Mouse (Mus musculus) CD8-positive naive resting alpha-beta T cell, adult 2 months (primary cell): ENCODE results near the gene Rnf20.

Experiments used
- DNase-seq, 2 experiments: peaks; one replicate each; pipeline ENCODE4 v3.0.0; 2022; ENCODE audit warnings: low read depth in 2 of 2, low spot score in 2 of 2

Gene Rnf20

DNA sequence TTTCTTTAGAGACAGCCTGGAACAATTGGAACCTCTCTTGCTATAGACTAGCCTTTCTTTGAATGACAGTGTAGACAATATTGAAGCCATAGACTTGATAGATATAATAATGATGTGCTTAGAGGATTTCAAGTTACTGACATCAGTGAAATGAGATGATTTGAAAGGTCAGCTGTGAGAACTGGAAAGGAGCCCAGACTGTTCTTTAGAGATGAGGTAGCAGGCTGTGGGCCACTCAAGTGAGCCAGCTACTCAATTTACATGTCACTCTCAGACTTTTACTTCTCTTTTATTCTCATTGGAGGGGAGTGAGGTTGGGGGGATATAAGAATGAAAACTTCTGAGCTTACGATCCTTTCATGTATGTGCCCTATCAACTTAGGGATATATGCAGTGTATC lies 27.6 kb downstream of the Rnf20 start:
- no peak for DNase-seq

DNA sequence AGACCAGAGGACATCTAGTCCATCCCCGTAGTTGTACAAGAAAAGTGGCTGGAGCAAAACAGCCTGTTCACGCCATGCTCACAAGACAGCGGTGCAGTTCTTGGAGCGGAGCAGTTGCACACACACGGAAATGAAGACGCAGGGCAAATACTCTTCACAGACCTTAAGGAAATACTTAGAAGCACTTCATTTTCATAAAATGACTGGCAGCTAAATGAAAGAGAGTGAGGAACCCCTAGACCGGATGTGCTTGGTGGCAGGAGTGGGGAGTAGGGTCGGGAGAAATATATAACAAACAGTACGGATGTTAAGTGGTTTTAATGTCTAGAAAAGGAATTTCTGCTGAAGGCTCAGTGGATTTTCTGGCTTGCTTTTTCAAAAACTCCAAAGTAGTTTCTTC lies 29.9 kb downstream of the Rnf20 start:
- no peak for DNase-seq

DNA sequence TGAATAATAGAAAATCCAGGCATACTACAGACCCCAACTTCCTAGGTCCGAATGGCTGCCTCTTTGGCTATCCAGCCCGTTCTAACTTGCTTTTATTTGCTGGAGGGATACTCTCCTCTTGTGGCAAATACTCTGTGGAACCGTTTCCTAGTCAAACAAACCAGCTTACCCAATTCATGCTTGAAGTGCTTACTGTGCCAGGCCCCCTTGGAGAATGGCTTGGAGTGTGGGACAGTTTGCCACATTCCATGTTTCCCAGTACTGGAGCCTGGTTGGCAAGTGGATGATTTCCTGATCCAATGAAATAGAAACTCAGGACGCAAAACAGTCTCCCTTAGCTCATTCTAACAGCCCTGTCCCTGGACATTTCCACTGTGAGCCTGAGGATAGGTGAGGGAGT lies 30.4 kb downstream of the Rnf20 start:
- DNase-seq: no peak

DNA sequence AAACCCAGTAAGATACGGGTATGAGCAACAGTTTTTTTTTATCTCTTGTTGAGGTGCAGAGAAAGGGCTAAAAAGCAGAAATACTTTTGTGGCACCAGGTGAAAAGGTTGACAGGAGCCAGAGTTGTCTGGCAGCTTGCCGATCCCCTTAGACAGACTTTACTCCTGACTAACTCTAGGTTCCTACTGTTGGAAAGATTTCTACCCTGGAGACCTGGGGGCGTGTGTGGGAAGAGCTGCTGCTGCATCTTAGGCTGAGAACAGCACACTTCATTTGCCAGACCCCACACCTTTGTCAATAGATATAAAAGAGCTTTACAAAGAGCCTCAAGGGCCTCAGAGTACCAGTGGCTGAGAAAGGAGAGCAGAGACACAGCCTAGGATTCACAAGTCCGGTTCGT lies 33.0 kb downstream of the Rnf20 start:
- no peak for DNase-seq

DNA sequence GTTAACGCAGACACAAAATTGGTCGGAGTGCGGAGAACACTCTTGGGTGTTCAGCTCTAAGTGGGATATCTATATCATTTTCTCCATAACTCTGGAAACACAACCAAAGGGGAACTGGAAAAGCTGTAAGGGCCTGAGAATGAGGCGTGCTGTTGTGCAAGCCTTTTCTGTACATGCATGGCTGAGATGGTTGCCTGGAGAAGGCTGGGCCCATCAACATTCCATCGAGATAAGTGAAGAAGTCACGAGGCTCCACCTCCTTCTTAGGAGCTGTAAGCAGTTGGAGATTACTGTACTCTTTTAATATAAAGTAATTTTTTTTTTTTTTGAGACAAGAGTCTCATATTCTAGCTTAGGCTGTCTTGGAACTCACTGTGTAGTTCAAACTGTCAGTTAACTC lies 44.3 kb downstream of the Rnf20 start:
- DNase-seq: no peak

DNA sequence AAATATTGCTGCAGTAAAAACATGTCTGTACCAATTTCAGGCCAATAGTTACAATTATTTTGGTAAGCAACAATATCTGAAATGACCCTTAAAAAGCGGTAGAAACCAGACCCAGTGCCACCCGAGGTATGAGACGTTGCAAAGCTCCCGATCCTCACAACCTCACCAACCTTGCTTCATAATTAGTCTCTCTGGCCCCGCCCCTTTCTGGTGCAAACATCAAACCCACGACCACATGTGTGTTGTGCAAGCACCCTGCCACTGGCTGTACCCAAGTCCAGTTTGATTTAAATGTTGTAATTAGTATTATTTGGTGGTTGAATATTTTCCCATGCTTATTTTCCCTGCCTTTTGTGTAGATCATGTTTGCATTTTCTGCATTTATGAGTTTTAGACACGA lies 45.0 kb downstream of the Rnf20 start:
- no peak for DNase-seq

DNA sequence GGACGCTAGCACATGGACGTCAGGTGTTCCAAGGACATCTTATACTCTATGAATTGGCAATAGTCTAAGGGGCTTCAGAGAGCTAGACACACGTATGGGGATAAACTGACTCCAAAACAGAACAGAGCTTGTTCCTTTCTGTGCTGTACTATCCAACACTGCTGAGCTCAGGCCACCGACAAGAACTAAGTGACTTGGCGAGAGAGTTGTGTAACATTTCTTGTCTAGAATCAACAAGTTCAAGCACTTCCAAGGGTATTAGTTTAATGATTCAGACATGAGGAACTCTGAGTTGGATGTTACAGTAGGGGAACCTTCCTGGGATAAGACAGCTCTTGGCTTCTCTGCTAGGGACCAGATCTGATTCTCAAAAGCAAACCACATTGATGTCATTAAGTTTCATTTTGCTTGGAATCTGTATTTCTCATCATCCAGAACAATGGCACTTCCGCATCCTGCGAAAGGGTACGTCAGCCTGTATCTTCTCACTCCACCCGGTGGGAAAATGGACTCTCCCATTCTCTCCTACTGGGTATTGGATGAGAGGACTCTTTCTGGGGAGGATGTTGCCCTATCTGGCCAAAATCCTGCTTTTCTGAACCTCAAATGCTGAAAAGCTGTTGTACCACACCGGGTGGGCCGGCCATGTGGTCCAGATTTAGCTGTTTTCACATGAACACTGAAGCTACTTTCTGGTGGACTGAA lies 48.5 kb downstream of the Rnf20 start:
- DNase-seq: no peak

DNA sequence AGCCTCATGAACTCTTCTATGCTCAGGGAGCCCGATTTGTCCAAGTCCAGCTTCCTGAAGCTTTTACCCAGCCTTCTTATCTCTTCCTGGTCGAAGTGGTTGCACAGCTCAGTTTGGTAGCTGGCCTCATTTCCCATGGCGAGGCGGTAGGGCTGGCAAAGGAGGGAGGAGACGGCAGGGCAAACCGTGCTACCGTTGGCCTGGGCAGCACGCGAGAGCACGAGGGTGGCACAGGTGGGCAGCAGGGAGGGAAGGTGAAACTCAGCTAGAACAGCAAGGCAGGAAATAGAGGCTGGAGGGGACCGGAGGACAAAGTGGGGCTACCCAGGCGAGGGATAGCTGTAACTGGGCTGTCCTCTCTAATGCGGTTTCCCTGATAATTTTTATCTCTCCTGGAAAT lies 50.0 kb downstream of the Rnf20 start, which contains the start of gene Ppp3r2:
Gene Ppp3r2 (minus strand): TSS at position 213 of the 400 bp plus-strand sequence.
- DNase-seq: no peak

DNA sequence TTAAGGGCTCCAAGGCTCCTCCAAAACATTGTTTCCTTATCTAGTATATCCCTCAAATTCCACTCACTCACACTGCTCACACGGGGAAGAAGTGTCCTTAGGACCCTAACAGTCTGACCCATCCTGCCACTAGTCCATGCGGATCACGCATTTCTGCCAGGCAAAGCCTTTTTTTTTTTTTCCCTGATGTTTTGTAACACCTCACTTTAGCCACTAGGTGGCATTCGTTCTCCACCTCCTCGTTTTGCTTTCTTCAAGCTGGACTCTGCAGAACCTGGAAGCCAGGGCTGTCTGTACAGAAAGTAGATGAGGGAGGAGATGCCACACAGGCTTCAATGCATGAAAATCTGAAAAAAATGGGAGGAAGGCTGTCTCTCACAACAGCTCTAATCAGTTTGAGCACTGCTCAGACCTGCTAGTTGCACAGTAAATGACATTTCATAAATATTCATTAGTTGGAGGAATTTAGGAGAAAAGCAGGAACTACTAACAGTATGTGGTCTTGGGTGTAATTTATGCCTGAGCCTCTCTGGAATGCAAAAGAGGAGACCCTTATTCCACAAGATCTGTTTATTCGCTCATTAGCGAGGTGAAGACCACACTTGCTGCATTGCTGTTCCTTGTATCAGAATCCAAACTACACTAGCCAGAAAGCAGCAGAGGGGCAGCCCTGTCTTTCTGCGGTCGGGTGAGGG lies 56.9 kb downstream of the Rnf20 start:
- no peak for DNase-seq

DNA sequence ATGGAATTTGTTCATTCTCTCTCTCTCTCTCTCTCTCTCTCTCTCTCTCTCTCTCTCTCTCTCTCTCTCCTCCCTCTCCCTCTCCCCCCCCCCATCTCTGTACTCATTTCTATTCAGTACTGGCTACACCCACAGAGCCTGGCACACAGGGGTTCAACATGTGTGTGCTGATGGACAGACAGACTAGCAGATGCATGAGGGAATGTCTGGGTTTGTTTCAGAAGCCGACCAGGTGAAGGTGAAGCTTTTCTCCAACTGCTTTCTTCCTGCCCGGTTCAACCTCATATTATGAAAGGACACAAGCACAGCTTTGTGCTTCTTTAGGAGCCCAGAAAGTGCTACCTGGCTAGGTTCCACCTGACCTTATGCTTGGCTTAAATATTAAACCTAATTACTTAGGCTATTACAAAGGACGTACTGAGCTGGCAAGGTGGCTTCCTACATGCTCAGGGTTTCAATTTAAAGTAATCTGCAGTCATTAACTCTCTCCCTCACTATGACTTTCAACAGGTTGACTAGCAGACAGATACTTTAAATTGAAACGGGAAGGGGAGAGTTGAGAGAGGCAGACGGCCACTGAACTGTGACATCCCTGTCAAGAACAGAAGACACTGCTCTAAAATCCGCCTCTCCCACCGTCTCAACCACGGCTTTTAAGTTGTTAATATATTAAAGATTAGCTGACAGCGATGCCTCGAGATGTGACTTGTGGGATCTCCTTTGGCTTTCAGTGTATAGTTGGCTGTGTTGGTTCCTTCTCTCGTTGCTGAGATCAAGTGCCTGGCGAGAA lies 59.8 kb downstream of the Rnf20 start:
- DNase-seq: no peak
